Mouse (Mus musculus): ENCODE measurements around the gene Eml5. TPM values are rescaled to one million over a fixed set of nuclear protein-coding genes. Genes with fewer than 3 reads are reported as not detected.

Gene Eml5
- polyA plus RNA-seq, 1 experiment from 2014 or later, result 3.3 TPM

DNA sequence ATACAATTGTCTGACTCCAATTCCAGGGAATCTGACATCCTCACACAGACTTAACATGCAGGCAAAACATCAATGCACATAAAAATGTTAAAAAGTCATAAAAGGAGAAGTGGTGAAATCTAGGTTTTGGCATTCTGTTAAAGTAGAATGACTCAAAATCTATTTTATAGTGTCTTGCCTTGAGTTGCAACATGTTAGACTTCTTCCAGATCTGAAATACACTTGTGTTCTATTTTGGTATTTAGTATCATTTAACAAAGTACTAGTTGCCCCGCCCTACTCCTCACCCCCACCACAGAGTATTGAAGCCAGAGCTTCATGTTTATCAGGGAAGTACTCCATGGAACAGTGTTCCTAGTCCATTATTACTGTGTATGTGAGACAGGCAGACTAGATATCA, 117.0 kb downstream of the Eml5 start:
- Histone ChIP-seq H3K9ac (replicated peaks; ENCODE audit: low read length) (no peak overlapping the region), H3K4me1 (ENCODE audit: control insufficient read depth, insufficient read depth, low read length) (no peaks in the 10 kb centered on the region), H3K36me3 (replicated peaks; ENCODE audit: control insufficient read depth, insufficient read depth, low read depth, low read length) (peaks cover 8% of the 10 kb centered on the region), H3K4me2 (ENCODE audit: low read depth, low read length) (no peak overlapping the region), H3K27ac (replicated peaks; ENCODE audit: low read depth, low read length) (no peak overlapping the region), H3K27me3 (ENCODE audit: control insufficient read depth, insufficient read depth, low read length) (no peaks in the 10 kb centered on the region), H3K4me3 (ENCODE audit: low read depth, low read length) (no peak overlapping the region), H3K9me3 (replicated peaks; ENCODE audit: control insufficient read depth, low read length) (no peaks in the 10 kb centered on the region)
- no peak for ATAC-seq (replicated peaks; ENCODE audit: insufficient number of reproducible peaks, low FRiP score, low TSS enrichment, low read depth)
- no peak for DNase-seq (ENCODE audit: low spot score)
- 98% methylated on average over 1 of the region's 1 CpGs for WGBS

DNA sequence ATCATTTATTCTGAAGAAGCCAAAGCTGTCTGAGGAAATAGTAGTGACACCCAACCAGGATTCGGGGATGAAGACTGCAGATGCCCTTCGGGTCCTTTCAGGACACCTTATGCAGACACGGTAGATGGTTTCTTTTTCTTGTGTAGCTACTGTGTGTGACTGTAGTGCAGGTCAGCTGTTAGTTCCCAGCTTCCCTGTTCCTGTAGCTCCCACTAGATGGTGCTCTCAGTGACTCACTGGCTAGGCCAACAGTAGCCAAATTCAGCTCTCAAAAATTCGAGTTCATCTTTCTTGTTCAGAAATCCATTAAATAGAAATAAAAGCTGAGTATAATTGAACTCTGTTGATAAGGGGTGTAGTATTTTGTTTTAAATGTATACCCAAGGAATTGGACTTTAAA, 122.1 kb downstream of the Eml5 start:
- no peak overlapping the region for H3K27ac ChIP-seq (replicated peaks; ENCODE audit: low read depth, low read length)
- H3K4me3 ChIP-seq (ENCODE audit: low read depth, low read length), result no peak overlapping the region
- no peak overlapping the region for H3K9ac ChIP-seq (replicated peaks; ENCODE audit: low read length)
- H3K9me3 ChIP-seq (replicated peaks; ENCODE audit: control insufficient read depth, low read length), result no peaks in the 10 kb centered on the region
- 85% methylated on average over 4 of the region's 4 CpGs for WGBS
- no peaks in the 10 kb centered on the region for H3K27me3 ChIP-seq (ENCODE audit: control insufficient read depth, insufficient read depth, low read length)
- peaks cover 12% of the 10 kb centered on the region for H3K36me3 ChIP-seq (replicated peaks; ENCODE audit: control insufficient read depth, insufficient read depth, low read depth, low read length)
- DNase-seq (ENCODE audit: low spot score) (peak; percentile 25), ATAC-seq (replicated peaks; ENCODE audit: insufficient number of reproducible peaks, low FRiP score, low TSS enrichment, low read depth) (no peak)
- H3K4me1 ChIP-seq (ENCODE audit: control insufficient read depth, insufficient read depth, low read length), result no peaks in the 10 kb centered on the region
- H3K4me2 ChIP-seq (ENCODE audit: low read depth, low read length), result no peak overlapping the region

DNA sequence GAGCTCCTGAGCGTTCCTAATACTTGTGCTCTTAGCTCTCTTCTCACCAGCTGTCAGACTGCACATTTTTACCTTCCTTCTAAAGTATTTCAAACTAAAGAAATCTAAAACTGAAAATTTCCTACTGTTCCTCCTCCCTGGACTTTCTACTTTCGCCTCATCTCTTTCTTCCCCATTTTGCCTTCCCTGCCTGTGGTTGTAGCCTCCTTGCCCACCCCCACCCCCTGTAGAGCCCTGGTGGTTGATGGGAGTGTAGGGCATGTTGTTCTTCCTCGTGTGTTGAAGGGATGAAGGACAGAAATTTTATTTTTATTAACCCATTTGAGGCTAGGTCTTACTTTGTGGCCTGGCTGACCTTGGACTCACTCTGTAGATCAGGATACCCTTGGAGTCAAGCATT, 123.8 kb downstream of the Eml5 start:
- Histone ChIP-seq H3K9ac (replicated peaks; ENCODE audit: low read length) (no peak overlapping the region), H3K9me3 (replicated peaks; ENCODE audit: control insufficient read depth, low read length) (no peaks in the 10 kb centered on the region), H3K4me3 (ENCODE audit: low read depth, low read length) (no peak overlapping the region), H3K27me3 (ENCODE audit: control insufficient read depth, insufficient read depth, low read length) (no peaks in the 10 kb centered on the region), H3K4me2 (ENCODE audit: low read depth, low read length) (no peak overlapping the region), H3K4me1 (ENCODE audit: control insufficient read depth, insufficient read depth, low read length) (no peaks in the 10 kb centered on the region), H3K27ac (replicated peaks; ENCODE audit: low read depth, low read length) (no peak overlapping the region), H3K36me3 (replicated peaks; ENCODE audit: control insufficient read depth, insufficient read depth, low read depth, low read length) (peaks cover 12% of the 10 kb centered on the region)
- 84% methylated on average over 3 of the region's 3 CpGs for WGBS
- ATAC-seq (replicated peaks; ENCODE audit: insufficient number of reproducible peaks, low FRiP score, low TSS enrichment, low read depth), result no peak
- DNase-seq (ENCODE audit: low spot score), result no peak

DNA sequence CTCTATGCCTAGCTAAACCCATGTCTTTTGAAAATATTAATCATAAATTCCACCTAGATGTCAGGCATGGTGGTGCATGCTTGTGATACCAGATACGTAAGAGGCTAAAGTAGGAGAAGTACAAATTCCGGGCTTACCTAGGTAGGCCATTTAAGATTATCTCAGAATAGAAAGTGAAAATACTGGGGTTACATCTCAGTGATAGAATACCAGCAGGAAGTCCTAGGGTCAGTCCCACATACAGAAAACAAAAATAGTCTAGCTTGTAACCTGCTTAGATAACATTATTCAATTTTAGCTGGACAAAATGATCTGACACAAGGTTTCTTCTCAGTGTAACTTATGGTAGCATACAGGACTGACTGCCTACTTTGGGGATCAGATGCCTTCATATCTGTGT, 135.0 kb downstream of the Eml5 start:
- Histone ChIP-seq H3K27ac (replicated peaks; ENCODE audit: low read depth, low read length) (no peak overlapping the region), H3K27me3 (ENCODE audit: control insufficient read depth, insufficient read depth, low read length) (no peaks in the 10 kb centered on the region), H3K9me3 (replicated peaks; ENCODE audit: control insufficient read depth, low read length) (no peaks in the 10 kb centered on the region), H3K4me1 (ENCODE audit: control insufficient read depth, insufficient read depth, low read length) (no peaks in the 10 kb centered on the region), H3K9ac (replicated peaks; ENCODE audit: low read length) (no peak overlapping the region), H3K4me3 (ENCODE audit: low read depth, low read length) (no peak overlapping the region), H3K36me3 (replicated peaks; ENCODE audit: control insufficient read depth, insufficient read depth, low read depth, low read length) (peaks cover 7% of the 10 kb centered on the region), H3K4me2 (ENCODE audit: low read depth, low read length) (no peak overlapping the region)
- WGBS, result 92% methylated on average over 2 of the region's 2 CpGs
- no peak for ATAC-seq (replicated peaks; ENCODE audit: insufficient number of reproducible peaks, low FRiP score, low TSS enrichment, low read depth)
- no peak for DNase-seq (ENCODE audit: low spot score)

DNA sequence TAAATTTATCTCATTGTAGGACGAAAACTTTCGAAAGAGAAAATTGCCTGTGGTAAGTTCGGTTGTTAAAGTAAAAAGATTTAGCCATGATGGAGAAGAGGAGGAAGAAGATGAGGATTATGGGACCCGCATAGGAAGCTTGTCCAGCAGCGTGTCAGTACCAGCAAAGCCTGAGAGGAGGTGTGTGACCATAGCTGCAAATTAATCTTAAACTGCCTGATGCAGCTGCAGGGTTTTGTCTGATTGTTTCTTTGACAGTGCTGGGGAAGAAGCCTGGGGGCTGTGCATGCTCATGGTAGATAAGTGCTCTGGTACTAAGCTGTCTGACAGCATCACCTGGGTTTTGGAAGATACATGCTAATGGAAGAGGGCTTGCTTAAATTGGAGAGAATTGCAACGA, 141.6 kb downstream of the Eml5 start:
- DNase-seq (ENCODE audit: low spot score) (no peak), ATAC-seq (replicated peaks; ENCODE audit: insufficient number of reproducible peaks, low FRiP score, low TSS enrichment, low read depth) (no peak)
- H3K27ac ChIP-seq (replicated peaks; ENCODE audit: low read depth, low read length), result no peak overlapping the region
- H3K9ac ChIP-seq (replicated peaks; ENCODE audit: low read length), result no peak overlapping the region
- H3K27me3 ChIP-seq (ENCODE audit: control insufficient read depth, insufficient read depth, low read length), result no peaks in the 10 kb centered on the region
- no peaks in the 10 kb centered on the region for H3K4me1 ChIP-seq (ENCODE audit: control insufficient read depth, insufficient read depth, low read length)
- no peaks in the 10 kb centered on the region for H3K9me3 ChIP-seq (replicated peaks; ENCODE audit: control insufficient read depth, low read length)
- no peak overlapping the region for H3K4me2 ChIP-seq (ENCODE audit: low read depth, low read length)
- H3K4me3 ChIP-seq (ENCODE audit: low read depth, low read length), result no peak overlapping the region
- peaks cover 2% of the 10 kb centered on the region for H3K36me3 ChIP-seq (replicated peaks; ENCODE audit: control insufficient read depth, insufficient read depth, low read depth, low read length)
- 92% methylated on average over 6 of the region's 6 CpGs for WGBS

DNA sequence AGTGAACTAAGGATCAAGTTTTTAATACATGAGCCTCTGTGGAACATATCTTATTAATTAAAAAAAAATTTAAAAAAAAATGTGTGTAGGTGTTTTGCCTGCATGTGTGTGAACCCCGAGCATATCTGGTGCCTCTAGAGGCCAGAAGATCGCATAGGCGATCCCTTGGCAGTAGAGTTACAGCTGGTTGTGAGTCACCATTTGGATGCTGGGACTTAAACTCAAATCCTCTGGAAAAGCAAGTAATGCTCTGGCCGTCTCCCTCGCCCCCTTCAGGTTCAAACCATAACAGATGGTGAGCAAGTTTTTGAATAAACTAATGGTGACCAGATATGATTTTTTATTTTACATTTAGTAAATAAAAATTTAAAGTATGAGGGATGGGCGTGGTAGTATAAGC, 143.6 kb downstream of the Eml5 start:
- Histone ChIP-seq H3K4me2 (ENCODE audit: low read depth, low read length) (no peak overlapping the region), H3K9me3 (replicated peaks; ENCODE audit: control insufficient read depth, low read length) (no peaks in the 10 kb centered on the region), H3K36me3 (replicated peaks; ENCODE audit: control insufficient read depth, insufficient read depth, low read depth, low read length) (peaks cover 4% of the 10 kb centered on the region), H3K4me1 (ENCODE audit: control insufficient read depth, insufficient read depth, low read length) (no peaks in the 10 kb centered on the region), H3K9ac (replicated peaks; ENCODE audit: low read length) (no peak overlapping the region), H3K27ac (replicated peaks; ENCODE audit: low read depth, low read length) (no peak overlapping the region), H3K4me3 (ENCODE audit: low read depth, low read length) (no peak overlapping the region), H3K27me3 (ENCODE audit: control insufficient read depth, insufficient read depth, low read length) (no peaks in the 10 kb centered on the region)
- 86% methylated on average over 6 of the region's 6 CpGs for WGBS
- DNase-seq (ENCODE audit: low spot score), result no peak
- no peak for ATAC-seq (replicated peaks; ENCODE audit: insufficient number of reproducible peaks, low FRiP score, low TSS enrichment, low read depth)

DNA sequence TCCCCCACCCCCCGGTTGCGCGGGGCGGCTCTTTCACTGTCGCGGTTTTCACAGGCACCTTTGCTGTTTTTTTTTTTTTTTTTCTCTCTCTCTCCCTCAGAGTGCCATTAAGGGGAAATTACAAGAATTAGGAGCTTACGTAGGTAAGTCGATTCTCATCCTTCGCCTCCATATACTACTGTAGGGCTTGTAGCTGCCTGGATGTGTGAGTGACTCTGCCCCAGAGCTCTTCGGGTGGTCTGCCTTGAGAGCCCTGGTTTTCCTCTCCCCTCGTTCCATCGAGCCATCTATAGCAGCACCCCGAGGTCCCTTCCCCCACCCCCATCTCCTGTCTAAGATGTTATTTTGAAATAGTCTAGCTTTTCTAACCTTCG, 153.9 kb downstream of the Eml5 start:
- no peaks in the 10 kb centered on the region for H3K4me1 ChIP-seq (ENCODE audit: control insufficient read depth, insufficient read depth, low read length)
- ATAC-seq (replicated peaks; ENCODE audit: insufficient number of reproducible peaks, low FRiP score, low TSS enrichment, low read depth), result peak; percentile 51; the same call in 1 of the 2 replicates
- 2% methylated on average over 14 of the region's 14 CpGs for WGBS
- peak overlapping the region; percentile 94 for H3K9ac ChIP-seq (replicated peaks; ENCODE audit: low read length)
- H3K36me3 ChIP-seq (replicated peaks; ENCODE audit: control insufficient read depth, insufficient read depth, low read depth, low read length), result no peaks in the 10 kb centered on the region
- H3K4me2 ChIP-seq (ENCODE audit: low read depth, low read length), result peak overlapping the region; percentile 76
- H3K27me3 ChIP-seq (ENCODE audit: control insufficient read depth, insufficient read depth, low read length), result no peaks in the 10 kb centered on the region
- DNase-seq (ENCODE audit: low spot score), result peak; percentile 44
- H3K27ac ChIP-seq (replicated peaks; ENCODE audit: low read depth, low read length), result peak overlapping the region; percentile 87
- no peaks in the 10 kb centered on the region for H3K9me3 ChIP-seq (replicated peaks; ENCODE audit: control insufficient read depth, low read length)
- H3K4me3 ChIP-seq (ENCODE audit: low read depth, low read length), result peak overlapping the region; percentile 92

DNA sequence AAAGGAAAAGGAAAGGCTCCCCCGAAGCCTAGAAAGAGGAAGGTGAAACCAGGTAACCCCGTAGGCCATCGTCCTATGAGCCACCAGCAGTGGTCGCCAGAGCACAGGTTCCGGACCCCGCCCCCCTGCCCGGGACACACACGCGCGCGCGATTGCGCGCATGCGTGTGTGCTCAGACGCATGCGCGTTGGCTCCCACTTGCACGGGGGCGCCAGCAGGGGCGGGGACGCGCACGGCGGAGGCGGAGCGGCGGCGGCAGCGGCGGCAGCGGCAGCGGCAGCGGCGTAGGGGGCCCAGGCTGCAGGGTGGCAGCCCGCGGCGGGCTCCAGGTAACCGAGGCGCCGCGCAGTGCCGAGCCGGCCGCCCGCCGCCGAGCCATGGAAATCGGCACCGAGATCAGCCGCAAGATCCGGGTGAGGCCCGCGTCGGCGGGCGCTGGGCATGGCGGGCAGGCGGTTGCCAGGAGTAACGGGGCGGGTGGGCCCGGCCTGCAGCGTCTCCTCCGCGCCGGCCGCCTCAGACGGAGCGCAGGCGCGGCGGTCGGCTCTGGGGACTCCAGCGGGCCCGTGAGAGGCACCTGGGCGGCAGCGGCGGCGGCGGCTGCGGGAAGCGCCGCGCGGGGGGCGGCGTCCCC, 154.4 kb downstream of the Eml5 start, which contains the start of gene Zc3h14:
TSS of gene Zc3h14 (plus strand) at position 219 of the 634 bp plus-strand sequence.
- H3K27ac ChIP-seq (replicated peaks; ENCODE audit: low read depth, low read length), result peak within 1 kb of the TSS; percentile 87
- peak within 1 kb of the TSS; percentile 94 for H3K9ac ChIP-seq (replicated peaks; ENCODE audit: low read length)
- H3K4me2 ChIP-seq (ENCODE audit: low read depth, low read length), result peak within 1 kb of the TSS; percentile 76
- WGBS, result under 1% methylated on average over 79 of the region's 87 CpGs
- peak; percentile 96 for DNase-seq (ENCODE audit: low spot score)
- peak within 1 kb of the TSS; percentile 92 for H3K4me3 ChIP-seq (ENCODE audit: low read depth, low read length)
- H3K36me3 ChIP-seq (replicated peaks; ENCODE audit: control insufficient read depth, insufficient read depth, low read depth, low read length), result no peaks in the 10 kb centered on the region
- no peaks in the 10 kb centered on the region for H3K9me3 ChIP-seq (replicated peaks; ENCODE audit: control insufficient read depth, low read length)
- H3K4me1 ChIP-seq (ENCODE audit: control insufficient read depth, insufficient read depth, low read length), result no peaks in the 10 kb centered on the region
- ATAC-seq (replicated peaks; ENCODE audit: insufficient number of reproducible peaks, low FRiP score, low TSS enrichment, low read depth), result peak; percentile 75
- H3K27me3 ChIP-seq (ENCODE audit: control insufficient read depth, insufficient read depth, low read length), result no peaks in the 10 kb centered on the region
